Mouse (Mus musculus) adrenal gland, postnatal 14 days (tissue): ENCODE measurements around the gene Sphk1. TPM values are rescaled to one million over a fixed set of nuclear protein-coding genes. Genes with fewer than 3 reads are reported as not detected.

ENCODE experiments used
- DNase-seq: peaks from one replicate; pipeline ENCODE4 v3.0.0; 2021; ENCODE audit warnings: mixed read lengths
- total RNA-seq: library from RNA; stranded (reverse); gene quantifications from 2 replicates; pipeline ENCODE4 v1.2.3, GENCODE M21; 2021

Sphk1 gene
- total RNA-seq, 1 experiment from 2014 or later = 2.3 TPM

GRCm38 (mm10) chr11:116506151-116506875, 24.4 kb upstream of the Sphk1 start:
- DNase-seq = no peak

- DNase-seq = no peak
Observed at GRCm38 (mm10) chr11:116508689-116509088, 22.0 kb upstream of the Sphk1 start.

GRCm38 (mm10) chr11:116511301-116511868, 19.3 kb upstream of the Sphk1 start:
- no peak for DNase-seq

- no peak for DNase-seq
Observed at GRCm38 (mm10) chr11:116512154-116512553, 18.6 kb upstream of the Sphk1 start.

- DNase-seq = no peak
Observed at GRCm38 (mm10) chr11:116512987-116513386, 17.7 kb upstream of the Sphk1 start.

GRCm38 (mm10) chr11:116513531-116514038, 17.1 kb upstream of the Sphk1 start:
- no peak for DNase-seq

- DNase-seq = no peak
Observed at GRCm38 (mm10) chr11:116515330-116516020, 15.2 kb upstream of the Sphk1 start.

GRCm38 (mm10) chr11:116518482-116518881, 12.2 kb upstream of the Sphk1 start:
- peak; percentile 63 for DNase-seq

- no peak for DNase-seq
Observed at GRCm38 (mm10) chr11:116521143-116521542, 9.6 kb upstream of the Sphk1 start.

GRCm38 (mm10) chr11:116522046-116522445, 8.7 kb upstream of the Sphk1 start:
- DNase-seq = no peak

GRCm38 (mm10) chr11:116522886-116523698, 7.6 kb upstream of the Sphk1 start:
- peak; percentile 58 for DNase-seq

GRCm38 (mm10) chr11:116523699-116524189, 7.0 kb upstream of the Sphk1 start:
- DNase-seq = no peak

GRCm38 (mm10) chr11:116528636-116529320, 1.9 kb upstream of the Sphk1 start:
- no peak for DNase-seq

GRCm38 (mm10) chr11:116531371-116532191, 856 bp downstream of the Sphk1 start:
- DNase-seq = no peak

GRCm38 (mm10) chr11:116532262-116532809, 1.6 kb downstream of the Sphk1 start:
- DNase-seq = no peak

GRCm38 (mm10) chr11:116532810-116533338, 2.1 kb downstream of the Sphk1 start:
- DNase-seq = peak; percentile 78

- DNase-seq = peak; percentile 44
Observed at GRCm38 (mm10) chr11:116533341-116534153, 2.8 kb downstream of the Sphk1 start.

GRCm38 (mm10) chr11:116534154-116534865, 3.6 kb downstream of the Sphk1 start:
- DNase-seq = peak; percentile 81
